Mouse (Mus musculus): Measurements from ENCODE around the gene Tln1. TPM values are rescaled to one million over a fixed set of nuclear protein-coding genes. Genes with fewer than 3 reads are reported as not detected.

The Tln1 gene
- polyA plus RNA-seq, 1 experiment: 197 TPM

DNA sequence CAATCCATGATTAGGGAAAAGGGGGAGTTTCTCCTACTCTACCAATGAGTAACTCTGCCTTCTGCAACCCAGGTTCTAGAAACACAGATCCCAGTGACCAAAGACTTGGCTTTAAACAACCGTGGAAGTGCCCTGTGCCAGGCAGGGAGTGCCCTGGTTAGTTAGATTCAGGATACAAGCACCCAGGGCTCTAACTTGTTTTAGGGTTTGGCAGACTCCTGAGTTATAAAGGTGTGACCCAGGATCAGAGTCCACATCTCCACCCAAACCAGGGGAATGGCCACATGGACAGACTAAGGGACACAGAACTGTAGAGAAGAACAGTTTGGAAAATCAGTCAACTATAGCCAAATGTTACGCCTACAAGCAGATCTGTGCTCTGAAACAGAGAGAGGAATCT is 59.5 kb downstream of the Tln1 start:
- no peak for DNase-seq
- peaks cover 3% of the 10 kb centered on the region; the same call in 1 of the 2 replicates for H3K4me1 ChIP-seq (ENCODE audit: control insufficient read depth, insufficient read depth, low read length)
- no peak overlapping the region for H3K4me3 ChIP-seq (replicated peaks; ENCODE audit: extremely low read depth, low read depth, low read length)
- 86% methylated on average over 2 of the region's 2 CpGs for WGBS
- TF ChIP-seq POLR2A (IDR thresholded peaks at IDR 0.05; ENCODE audit: borderline replicate concordance, extremely low read depth, low read depth, low read length): no peak
- no peak for TF ChIP-seq CTCF (IDR thresholded peaks at IDR 0.05; ENCODE audit: insufficient read depth, low read length)

DNA sequence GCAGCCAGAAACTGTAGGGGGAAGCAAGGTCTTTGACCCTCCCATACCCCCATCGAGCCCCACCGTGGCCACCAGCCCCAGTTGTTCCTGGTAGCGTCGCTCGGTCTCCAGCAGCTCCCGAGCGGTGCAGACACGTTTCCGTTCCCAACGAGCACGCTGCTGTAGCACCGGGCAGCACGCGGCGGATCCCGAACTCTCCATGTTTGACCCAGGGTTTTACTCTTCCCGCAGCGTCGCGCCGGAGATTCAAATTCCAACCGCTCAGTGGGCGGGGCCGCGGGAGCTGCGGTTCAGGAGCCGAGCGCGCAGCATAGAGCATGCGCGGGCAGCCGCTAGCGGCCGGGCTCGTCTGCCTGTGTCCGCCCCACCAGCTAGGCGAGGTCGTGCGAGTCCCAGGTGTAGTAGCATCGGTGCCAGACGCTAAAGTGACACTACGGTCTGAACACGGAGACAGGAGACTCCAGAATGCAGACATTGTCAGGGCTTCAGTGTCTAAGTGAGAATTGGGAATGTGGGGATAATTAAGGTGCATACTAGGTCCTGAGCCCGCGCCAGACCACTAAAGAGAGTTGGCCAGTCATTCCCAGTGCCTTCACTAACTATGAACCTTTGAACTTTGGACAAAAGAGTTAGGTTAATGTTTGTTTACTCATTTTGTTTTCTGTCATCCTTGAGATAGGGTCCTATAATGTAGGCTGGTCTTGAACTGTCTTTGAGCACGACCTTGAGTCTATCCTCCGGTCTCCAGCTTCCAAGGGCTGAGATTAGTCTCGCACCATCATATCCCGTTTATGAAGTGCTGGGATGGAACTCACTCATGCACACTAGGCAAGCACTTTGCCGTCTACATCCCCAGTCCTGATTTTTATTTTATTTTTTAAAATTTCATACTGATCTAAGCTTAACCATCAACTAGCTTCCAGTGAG is 62.8 kb downstream of the Tln1 start, which contains the start of gene Arhgef39:
Gene Arhgef39 (minus strand): TSS at position 289 of the 927 bp plus-strand sequence.
- 6% methylated on average over 50 of the region's 50 CpGs for WGBS

DNA sequence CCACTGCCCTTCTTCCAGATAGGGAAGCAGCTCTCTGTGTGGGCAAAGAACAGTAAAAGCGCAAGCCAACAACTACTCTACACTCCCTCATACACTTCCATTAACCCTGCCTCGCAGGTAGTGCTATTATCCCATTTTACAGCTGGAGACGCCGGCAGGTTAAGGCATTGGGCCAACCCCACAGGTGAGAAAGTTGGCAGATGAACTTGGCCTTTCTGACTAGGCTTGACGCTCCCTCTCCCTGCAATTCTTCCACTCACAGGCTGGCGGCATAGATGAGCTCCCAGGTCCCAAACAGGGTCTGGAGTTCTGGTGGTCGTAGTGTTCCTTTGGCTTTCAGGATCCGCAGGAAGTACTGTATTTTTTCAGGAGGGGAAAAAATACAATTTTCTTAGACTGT is 63.5 kb downstream of the Tln1 start:
- TF ChIP-seq POLR2A (IDR thresholded peaks at IDR 0.05; ENCODE audit: borderline replicate concordance, extremely low read depth, low read depth, low read length) (no peak), CTCF (IDR thresholded peaks at IDR 0.05; ENCODE audit: insufficient read depth, low read length) (peak; percentile 42)
- DNase-seq: no peak
- H3K4me1 ChIP-seq (ENCODE audit: control insufficient read depth, insufficient read depth, low read length): peaks cover 3% of the 10 kb centered on the region; the same call in 1 of the 2 replicates
- no peak overlapping the region for H3K4me3 ChIP-seq (replicated peaks; ENCODE audit: extremely low read depth, low read depth, low read length)
- 12% methylated on average over 8 of the region's 8 CpGs for WGBS

More for the DNA sequence above, 62.8 kb downstream of the Tln1 start, which contains the start of gene Arhgef39:
- H3K4me1 ChIP-seq (ENCODE audit: control insufficient read depth, insufficient read depth, low read length): no peaks in the 10 kb centered on the region
- H3K4me3 ChIP-seq (replicated peaks; ENCODE audit: extremely low read depth, low read depth, low read length): peak within 1 kb of the TSS; percentile 66
- DNase-seq: peak; percentile 74
- TF ChIP-seq POLR2A (IDR thresholded peaks at IDR 0.05; ENCODE audit: borderline replicate concordance, extremely low read depth, low read depth, low read length) (no peak), CTCF (IDR thresholded peaks at IDR 0.05; ENCODE audit: insufficient read depth, low read length) (no peak)

DNA sequence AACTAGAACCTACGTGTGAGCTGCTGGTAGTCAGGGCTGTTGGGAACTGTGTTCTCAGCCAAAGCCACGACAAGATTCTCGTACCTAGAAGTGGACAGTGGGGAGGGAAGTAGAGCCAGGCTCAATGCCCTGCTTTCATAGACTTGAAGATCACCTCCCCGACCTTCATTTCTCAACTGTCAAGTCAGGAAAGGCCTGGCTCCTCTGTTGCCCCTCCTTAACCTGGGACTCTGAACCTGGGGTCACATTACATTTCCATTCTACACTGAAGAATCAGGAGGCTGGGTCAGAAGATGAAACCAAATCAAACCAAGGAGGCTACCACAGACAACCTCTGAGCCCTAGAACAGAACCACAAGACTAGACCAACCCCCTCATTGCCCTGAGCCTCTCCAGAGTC is 64.5 kb downstream of the Tln1 start:
- peaks cover 3% of the 10 kb centered on the region; the same call in 1 of the 2 replicates for H3K4me1 ChIP-seq (ENCODE audit: control insufficient read depth, insufficient read depth, low read length)
- WGBS: 61% methylated on average over 4 of the region's 4 CpGs
- H3K4me3 ChIP-seq (replicated peaks; ENCODE audit: extremely low read depth, low read depth, low read length): no peak overlapping the region
- TF ChIP-seq POLR2A (IDR thresholded peaks at IDR 0.05; ENCODE audit: borderline replicate concordance, extremely low read depth, low read depth, low read length) (no peak), CTCF (IDR thresholded peaks at IDR 0.05; ENCODE audit: insufficient read depth, low read length) (no peak)
- no peak for DNase-seq

DNA sequence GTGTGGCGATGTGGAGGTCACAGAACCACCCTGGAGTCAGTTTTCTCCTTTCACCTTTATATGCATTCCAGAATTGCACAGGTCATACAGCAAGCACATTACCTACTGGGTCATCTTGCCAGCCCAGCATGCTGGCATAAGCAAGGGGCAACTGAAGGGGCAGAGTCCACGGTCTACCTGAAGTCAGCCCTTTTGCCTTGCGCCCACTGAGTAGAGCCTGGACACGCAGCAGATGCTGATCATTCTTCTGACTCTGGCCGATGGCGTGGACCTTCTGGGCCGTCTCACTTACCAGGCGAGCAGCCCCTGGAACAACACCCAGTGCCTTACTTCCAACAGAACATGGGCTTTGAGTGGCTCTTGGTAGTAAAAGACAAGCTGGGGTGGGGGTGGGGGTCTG is 65.1 kb downstream of the Tln1 start:
- Histone ChIP-seq H3K4me1 (ENCODE audit: control insufficient read depth, insufficient read depth, low read length) (peaks cover 3% of the 10 kb centered on the region; the same call in 1 of the 2 replicates), H3K4me3 (replicated peaks; ENCODE audit: extremely low read depth, low read depth, low read length) (no peak overlapping the region)
- TF ChIP-seq POLR2A (IDR thresholded peaks at IDR 0.05; ENCODE audit: borderline replicate concordance, extremely low read depth, low read depth, low read length) (no peak), CTCF (IDR thresholded peaks at IDR 0.05; ENCODE audit: insufficient read depth, low read length) (no peak)
- no peak for DNase-seq
- WGBS: 91% methylated on average over 8 of the region's 8 CpGs

DNA sequence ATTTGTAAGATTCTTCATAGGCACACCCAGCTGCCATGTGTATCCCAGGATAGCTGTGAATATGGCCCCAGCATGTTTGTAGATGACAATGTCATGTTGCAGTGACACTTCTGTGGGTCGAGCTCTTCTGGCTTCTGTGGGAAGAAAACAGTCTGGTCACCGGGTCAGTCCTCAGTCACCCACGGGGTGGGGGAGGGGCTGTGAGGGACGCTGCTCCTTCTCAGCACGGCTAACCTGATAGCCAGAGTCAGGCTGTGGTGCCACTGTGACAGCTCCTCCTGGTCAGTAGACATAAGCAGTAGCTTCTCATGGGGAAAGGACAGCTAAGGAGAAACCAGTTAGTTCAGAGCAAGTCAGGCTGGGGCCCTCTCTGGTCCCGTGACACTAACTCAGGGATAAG is 65.9 kb downstream of the Tln1 start:
- Histone ChIP-seq H3K4me3 (replicated peaks; ENCODE audit: extremely low read depth, low read depth, low read length) (no peak overlapping the region), H3K4me1 (ENCODE audit: control insufficient read depth, insufficient read depth, low read length) (peaks cover 3% of the 10 kb centered on the region; the same call in 1 of the 2 replicates)
- 63% methylated on average over 6 of the region's 6 CpGs for WGBS
- DNase-seq: no peak
- TF ChIP-seq POLR2A (IDR thresholded peaks at IDR 0.05; ENCODE audit: borderline replicate concordance, extremely low read depth, low read depth, low read length) (no peak), CTCF (IDR thresholded peaks at IDR 0.05; ENCODE audit: insufficient read depth, low read length) (no peak)

GRCm38 (mm10) chr4:43493846-43494240 is 68.6 kb downstream of the Tln1 start:
- no peak for DNase-seq
- TF ChIP-seq POLR2A (IDR thresholded peaks at IDR 0.05; ENCODE audit: borderline replicate concordance, extremely low read depth, low read depth, low read length): no peak
- TF ChIP-seq CTCF (IDR thresholded peaks at IDR 0.05; ENCODE audit: insufficient read depth, low read length): no peak
- Histone ChIP-seq H3K4me3 (replicated peaks; ENCODE audit: extremely low read depth, low read depth, low read length) (peak overlapping the region; percentile 93), H3K4me1 (ENCODE audit: control insufficient read depth, insufficient read depth, low read length) (peaks cover 5% of the 10 kb centered on the region; the same call in 1 of the 2 replicates)
- 1% methylated on average over 9 of the region's 9 CpGs for WGBS

DNA sequence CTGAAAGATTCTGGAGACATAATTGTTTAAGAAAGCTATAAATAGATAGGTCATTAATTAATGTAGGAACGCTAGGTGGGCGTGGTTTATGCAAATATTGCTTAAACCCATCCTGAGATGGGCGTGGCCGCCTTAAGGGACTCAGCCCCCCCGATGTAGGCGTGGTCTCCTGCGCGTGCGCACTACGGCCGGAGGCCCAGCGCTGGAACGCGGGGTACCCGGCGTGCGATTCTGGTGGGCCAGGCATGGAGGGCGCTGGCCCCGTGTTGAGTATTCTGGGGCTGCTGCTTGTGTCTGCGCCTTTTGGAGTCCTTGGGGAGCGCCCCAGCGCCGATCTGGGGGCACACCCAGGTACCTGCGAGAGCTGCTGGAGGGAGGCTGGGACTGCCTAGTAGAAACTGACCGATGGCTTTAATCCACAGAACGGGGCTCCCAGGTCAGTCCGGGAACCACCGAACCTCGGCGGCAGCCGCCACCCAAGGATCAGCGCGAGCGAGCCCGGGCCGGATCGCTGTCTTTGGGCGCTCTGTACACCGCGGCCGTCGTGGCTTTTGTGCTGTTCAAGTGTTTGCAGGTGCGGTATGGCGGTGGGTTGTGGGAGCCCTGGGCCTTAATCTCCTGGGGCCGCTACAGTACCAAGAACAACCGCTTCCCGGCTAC is 69.2 kb downstream of the Tln1 start:
- under 1% methylated on average over 47 of the region's 47 CpGs for WGBS
- H3K4me3 ChIP-seq (replicated peaks; ENCODE audit: extremely low read depth, low read depth, low read length): peak overlapping the region; percentile 93
- DNase-seq: peak; percentile 97
- TF ChIP-seq POLR2A (IDR thresholded peaks at IDR 0.05; ENCODE audit: borderline replicate concordance, extremely low read depth, low read depth, low read length) (peak; percentile 90), CTCF (IDR thresholded peaks at IDR 0.05; ENCODE audit: insufficient read depth, low read length) (no peak)
- peaks cover 5% of the 10 kb centered on the region; the same call in 1 of the 2 replicates for H3K4me1 ChIP-seq (ENCODE audit: control insufficient read depth, insufficient read depth, low read length)

- peak within 1 kb of the TSS; percentile 93 for H3K4me3 ChIP-seq (replicated peaks; ENCODE audit: extremely low read depth, low read depth, low read length)
- WGBS: under 1% methylated on average over 25 of the region's 25 CpGs
- H3K4me1 ChIP-seq (ENCODE audit: control insufficient read depth, insufficient read depth, low read length): peaks cover 5% of the 10 kb centered on the region; the same call in 1 of the 2 replicates
- TF ChIP-seq POLR2A (IDR thresholded peaks at IDR 0.05; ENCODE audit: borderline replicate concordance, extremely low read depth, low read depth, low read length) (no peak), CTCF (IDR thresholded peaks at IDR 0.05; ENCODE audit: insufficient read depth, low read length) (no peak)
- peak; percentile 83 for DNase-seq
These were observed 69.7 kb downstream of the Tln1 start, which contains the start of gene Ccdc107 for GRCm38 (mm10) chr4:43492821-43493185. Gene Ccdc107 (plus strand): TSS chr4:43492900.
